Mouse (Mus musculus) myocyte (in vitro differentiated cells): ENCODE results near the gene Gm28044. TPM values are rescaled to one million over a fixed set of nuclear protein-coding genes. Genes with fewer than 3 reads are reported as not detected.

ENCODE experiments used
- H3K27me3 ChIP-seq: one replicate; pipeline ENCODE4 v1.6.1; 2011; ENCODE audit not compliant: control insufficient read depth, insufficient read depth, insufficient read length
- H3K36me3 ChIP-seq: one replicate; pipeline ENCODE4 v1.6.1; 2011; ENCODE audit not compliant: control insufficient read depth, insufficient read depth
- H3K4me2 ChIP-seq: one replicate; pipeline ENCODE4 v1.6.1; 2011; ENCODE audit warnings: low read depth, control low read depth
- H3K4me3 ChIP-seq: one replicate; pipeline ENCODE4 v1.5.1; 2011; ENCODE audit warnings: mild to moderate bottlenecking, control low read depth, moderate library complexity
- H3K79me2 ChIP-seq: one replicate; pipeline ENCODE4 v1.6.1; 2011; ENCODE audit not compliant: control insufficient read depth, insufficient read depth
- H3ac ChIP-seq: one replicate; pipeline ENCODE4 v1.6.1; 2011; ENCODE audit not compliant: control insufficient read depth, insufficient read length
- CEBPB ChIP-seq: IDR thresholded peaks from 2 replicates; pipeline ENCODE4 v1.6.1; 2011; ENCODE audit warnings: mild to moderate bottlenecking, moderate library complexity; ENCODE audit not compliant: poor library complexity, insufficient read depth, severe bottlenecking
- E2F4 ChIP-seq: IDR thresholded peaks from one replicate; pipeline ENCODE4 v1.6.1; 2011; ENCODE audit warnings: mild to moderate bottlenecking, control low read depth, moderate library complexity; ENCODE audit not compliant: insufficient read depth
- MAX ChIP-seq: IDR thresholded peaks from one replicate; pipeline ENCODE4 v1.6.1; 2011; ENCODE audit warnings: low read depth, mild to moderate bottlenecking, control low read depth
- MYOD1 ChIP-seq, 3 experiments: IDR thresholded peaks; one replicate each; pipeline ENCODE4 v1.6.1; 2011; ENCODE audit warnings: control low read depth in 2 of 3, low read depth in 2 of 3, mild to moderate bottlenecking in 2 of 3, moderate library complexity in 1 of 3; ENCODE audit not compliant: insufficient read length in 2 of 3, control insufficient read depth in 1 of 3
- MYOG ChIP-seq, 3 experiments: IDR thresholded peaks; one replicate each; pipeline ENCODE4 v1.6.1; 2011; ENCODE audit warnings: control low read depth in 2 of 3, low read depth in 2 of 3, mild to moderate bottlenecking in 2 of 3; ENCODE audit not compliant: insufficient read length in 2 of 3, control insufficient read depth in 1 of 3, insufficient read depth in 1 of 3
- POLR2A ChIP-seq: IDR thresholded peaks from one replicate; pipeline ENCODE4 v1.6.1; 2011; ENCODE audit warnings: low read depth, mild to moderate bottlenecking, control low read depth, moderate library complexity; ENCODE audit not compliant: insufficient read length
- POLR2AphosphoS2 ChIP-seq: IDR thresholded peaks from one replicate; pipeline ENCODE4 v1.6.1; 2011; ENCODE audit warnings: low read depth, control low read depth; ENCODE audit not compliant: insufficient read length
- REST ChIP-seq: IDR thresholded peaks from one replicate; pipeline ENCODE4 v1.6.1; 2011; ENCODE audit warnings: mild to moderate bottlenecking, control low read depth, moderate library complexity; ENCODE audit not compliant: insufficient read depth, insufficient read length
- SRF ChIP-seq: IDR thresholded peaks from one replicate; pipeline ENCODE4 v1.6.1; 2011; ENCODE audit warnings: low read depth; ENCODE audit not compliant: control insufficient read depth, insufficient read length
- TCF12 ChIP-seq: IDR thresholded peaks from one replicate; pipeline ENCODE4 v1.6.1; 2011; ENCODE audit warnings: mild to moderate bottlenecking, control low read depth; ENCODE audit not compliant: poor library complexity, insufficient read depth, severe bottlenecking
- TCF3 ChIP-seq: IDR thresholded peaks from one replicate; pipeline ENCODE4 v1.6.1; 2011; ENCODE audit warnings: low read depth, control low read depth; ENCODE audit not compliant: insufficient read length
- USF1 ChIP-seq: IDR thresholded peaks from one replicate; pipeline ENCODE4 v1.6.1; 2011; ENCODE audit warnings: low read depth, mild to moderate bottlenecking, control low read depth, moderate library complexity
- polyA plus RNA-seq: library from polyadenylated mRNA; unstranded; fragments of >200 nt; fragmentation: generic; extraction: Trizol; gene quantifications from one replicate; pipeline ENCODE4 v1.2.1, GENCODE M21; 2012; ENCODE audit warnings: missing spikeins

Gm28044 gene
- polyA plus RNA-seq, 1 experiment, result 1.3 TPM

GRCm38 (mm10) chr13:67332877-67333276 is 27.5 kb downstream of the Gm28044 start:
- H3K79me2 ChIP-seq, result no peaks in the 10 kb centered on the region

DNA sequence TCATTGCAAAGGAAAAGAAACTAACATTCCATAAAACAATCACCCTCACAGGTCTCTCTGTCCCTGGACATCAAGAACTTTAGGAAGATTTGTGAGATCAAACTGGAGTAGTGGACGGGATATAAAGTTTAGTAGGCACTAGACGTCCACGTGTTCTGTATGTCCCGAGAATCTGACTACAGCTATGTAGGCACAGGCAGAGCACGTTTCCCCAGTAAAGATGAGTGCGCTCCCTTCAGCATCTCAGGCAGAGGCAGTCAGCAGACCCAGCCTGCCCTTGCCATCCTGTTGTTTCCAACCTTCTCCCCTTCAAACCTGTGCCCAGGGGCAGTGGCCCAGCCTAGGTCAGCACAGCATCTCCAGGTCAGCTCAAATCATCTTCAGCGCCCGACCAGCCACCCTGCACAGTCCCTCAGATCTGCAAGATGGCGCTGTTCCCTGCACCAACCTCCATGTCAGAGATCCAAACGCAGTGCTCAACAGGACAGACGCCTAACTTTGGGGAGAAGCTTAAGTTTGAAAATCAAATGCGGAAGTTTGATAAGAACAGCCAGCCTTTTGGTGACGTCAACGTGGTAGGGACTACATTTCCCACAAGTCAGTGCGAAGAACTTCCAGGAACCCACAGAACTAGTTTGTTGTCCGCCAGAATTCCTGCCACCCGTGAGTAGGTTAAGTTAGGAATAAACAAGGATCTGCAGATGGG is 28.2 kb downstream of the Gm28044 start, which contains the start of gene Zfp595:
Gene Zfp595 (minus strand): TSS at position 552 of the 706 bp plus-strand sequence.
- H3K27me3 ChIP-seq, result no peaks in the 10 kb centered on the region
- no peaks in the 10 kb centered on the region for H3K36me3 ChIP-seq
- H3K4me2 ChIP-seq, result peak within 1 kb of the TSS; percentile 84
- H3ac ChIP-seq, result no peak within 1 kb of the TSS
- no peak for TF ChIP-seq USF1
- peak; percentile 17 for TF ChIP-seq SRF
- H3K79me2 ChIP-seq, result no peaks in the 10 kb centered on the region
- H3K4me3 ChIP-seq, result peak within 1 kb of the TSS; percentile 28

More at GRCm38 (mm10) chr13:67332877-67333276, 27.5 kb downstream of the Gm28044 start:
- Histone ChIP-seq H3ac (no peak overlapping the region), H3K4me2 (peak overlapping the region; percentile 84), H3K36me3 (no peaks in the 10 kb centered on the region), H3K27me3 (no peaks in the 10 kb centered on the region), H3K4me3 (peak overlapping the region; percentile 28)
- TF ChIP-seq TCF3, result no peak
- TF ChIP-seq CEBPB, result no peak
- no peak for TF ChIP-seq POLR2AphosphoS2
- no peak for TF ChIP-seq SRF
- no peak for TF ChIP-seq REST
- no peak for TF ChIP-seq MYOD1 (IDR thresholded peaks at IDR 0.05; ENCODE audit: control insufficient read depth in 1 of 3, insufficient read length in 2 of 3, low read depth in 2 of 3)
- no peak for TF ChIP-seq TCF12
- TF ChIP-seq MYOG (IDR thresholded peaks at IDR 0.05; ENCODE audit: control insufficient read depth in 1 of 3, insufficient read depth in 1 of 3, insufficient read length in 2 of 3, low read depth in 2 of 3), result no peak
- TF ChIP-seq POLR2A, result no peak
- TF ChIP-seq MAX, result no peak
- TF ChIP-seq E2F4, result no peak
- no peak for TF ChIP-seq USF1

- Histone ChIP-seq H3ac (peak overlapping the region; percentile 20), H3K4me3 (peak overlapping the region; percentile 38), H3K79me2 (no peaks in the 10 kb centered on the region), H3K4me2 (peak overlapping the region; percentile 90), H3K36me3 (no peaks in the 10 kb centered on the region), H3K27me3 (no peaks in the 10 kb centered on the region)
- TF ChIP-seq SRF (no peak), E2F4 (no peak), REST (no peak), MYOD1 (IDR thresholded peaks at IDR 0.05; ENCODE audit: control insufficient read depth in 1 of 3, insufficient read length in 2 of 3, low read depth in 2 of 3) (no peak), TCF3 (no peak), CEBPB (no peak), TCF12 (no peak), POLR2AphosphoS2 (no peak), MAX (no peak), POLR2A (no peak), USF1 (no peak), MYOG (IDR thresholded peaks at IDR 0.05; ENCODE audit: control insufficient read depth in 1 of 3, insufficient read depth in 1 of 3, insufficient read length in 2 of 3, low read depth in 2 of 3) (no peak)
Observed at GRCm38 (mm10) chr13:67306718-67307117, 53.6 kb downstream of the Gm28044 start.

- Histone ChIP-seq H3K4me3 (peak within 1 kb of the TSS; percentile 38), H3K27me3 (no peaks in the 10 kb centered on the region), H3ac (peak within 1 kb of the TSS; percentile 20), H3K36me3 (no peaks in the 10 kb centered on the region), H3K4me2 (peak within 1 kb of the TSS; percentile 90), H3K79me2 (no peaks in the 10 kb centered on the region)
- TF ChIP-seq SRF, result peak; percentile 12
- TF ChIP-seq E2F4, result no peak
- TF ChIP-seq TCF12, result no peak
- TF ChIP-seq TCF3, result no peak
- no peak for TF ChIP-seq POLR2AphosphoS2
- no peak for TF ChIP-seq MYOG (IDR thresholded peaks at IDR 0.05; ENCODE audit: control insufficient read depth in 1 of 3, insufficient read depth in 1 of 3, insufficient read length in 2 of 3, low read depth in 2 of 3)
- peak in 2 of 3 experiments; percentile 23 to 38 for TF ChIP-seq MYOD1 (IDR thresholded peaks at IDR 0.05; ENCODE audit: control insufficient read depth in 1 of 3, insufficient read length in 2 of 3, low read depth in 2 of 3)
- TF ChIP-seq USF1, result peak; percentile 22
- TF ChIP-seq POLR2A, result peak; percentile 50
- TF ChIP-seq MAX, result peak; percentile 77
- TF ChIP-seq CEBPB, result no peak
- no peak for TF ChIP-seq REST
Observed at GRCm38 (mm10) chr13:67305822-67306672, 54.3 kb downstream of the Gm28044 start, which contains the start of gene Zfp457. Zfp457 (minus strand) TSS chr13:67306485.
